Mouse (Mus musculus): ENCODE results near the gene Aprt. TPM values are rescaled to one million over a fixed set of nuclear protein-coding genes. Genes with fewer than 3 reads are reported as not detected.

Aprt gene
- total RNA-seq, 2 experiments from 2014 or later, result 91.6 to 94.0 TPM

DNA sequence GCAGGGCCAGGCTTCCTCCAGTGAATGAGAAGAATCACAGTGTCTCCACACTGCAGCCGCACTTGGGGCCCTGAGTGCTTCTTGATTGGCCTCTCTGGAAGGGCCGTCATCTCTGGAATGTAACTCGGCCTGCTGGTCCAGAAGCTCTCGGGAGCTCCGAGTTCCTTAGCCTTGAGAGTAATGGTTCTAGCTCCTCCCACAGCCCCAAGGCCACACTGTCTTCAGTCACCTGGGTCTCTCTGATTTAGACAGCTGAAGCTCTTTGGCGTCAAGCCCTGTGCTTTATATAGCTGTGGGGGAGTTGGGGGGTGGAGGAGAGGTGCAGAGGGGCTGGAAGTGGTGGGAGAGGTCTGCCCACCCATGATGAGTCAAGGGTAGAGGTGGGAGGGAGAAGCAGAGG is 39.7 kb downstream of the Aprt start:
- DNase-seq (ENCODE audit: low spot score in 2 of 2), result no peak

DNA sequence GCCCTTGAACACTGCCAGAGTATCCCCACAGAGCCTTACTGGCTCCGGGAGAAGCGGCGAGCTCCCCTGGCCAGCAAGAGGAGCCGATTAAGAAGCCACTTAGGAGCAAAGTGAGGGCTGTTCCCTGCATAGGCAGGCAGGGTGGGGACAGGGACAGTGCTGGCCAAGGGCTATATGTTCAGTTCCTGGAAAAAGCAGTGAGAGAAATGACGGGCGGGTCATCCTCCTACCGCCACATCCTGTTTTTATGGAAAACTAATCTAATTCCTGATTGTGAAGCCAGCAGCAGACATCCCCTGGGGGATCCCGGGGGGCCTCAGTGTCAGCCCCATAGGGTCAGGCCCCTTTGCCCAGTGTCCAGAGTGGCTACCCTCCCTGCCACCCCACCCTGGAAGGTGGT is 45.4 kb downstream of the Aprt start:
- no peak for DNase-seq (ENCODE audit: low spot score in 2 of 2)

DNA sequence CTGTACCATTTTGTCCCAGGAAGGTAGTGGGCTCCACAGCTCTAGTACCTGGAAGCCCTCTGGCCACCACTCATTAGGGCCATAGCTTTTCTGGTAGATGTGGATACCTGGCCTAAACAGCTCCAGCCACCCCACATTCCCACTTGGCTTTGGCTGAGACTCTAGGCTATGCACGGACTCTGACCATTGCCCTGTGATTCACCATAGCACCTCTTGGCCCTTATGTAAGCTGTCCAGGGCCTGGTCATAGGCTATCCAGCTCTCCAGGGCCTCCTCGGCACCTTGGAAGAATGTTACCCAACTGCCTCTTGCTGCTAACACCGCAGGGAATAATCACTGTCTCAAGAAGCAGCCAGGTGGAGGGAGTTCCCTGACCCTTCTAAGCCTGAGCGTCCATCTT is 47.5 kb downstream of the Aprt start:
- DNase-seq (ENCODE audit: low spot score in 2 of 2), result no peak

DNA sequence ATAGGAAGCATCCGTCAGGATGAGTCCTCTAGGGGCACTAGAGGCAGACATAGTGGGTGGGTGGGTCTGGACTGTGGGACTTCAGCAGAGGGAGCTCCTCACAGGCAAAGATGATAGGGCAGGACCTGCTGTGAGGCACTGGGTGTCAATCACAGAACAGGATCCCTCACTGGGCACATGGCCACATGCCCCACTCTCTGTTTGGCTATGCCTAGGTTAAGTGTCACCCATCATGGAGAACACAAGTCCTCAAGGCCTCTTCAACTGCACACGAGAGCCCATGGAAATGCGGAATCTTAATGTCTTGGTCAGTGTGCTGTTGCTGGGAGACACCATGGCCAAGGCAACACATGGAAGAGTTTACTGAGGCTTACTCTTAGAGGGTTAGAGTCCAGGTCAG is 48.8 kb downstream of the Aprt start:
- DNase-seq (ENCODE audit: low spot score in 2 of 2), result no peak

DNA sequence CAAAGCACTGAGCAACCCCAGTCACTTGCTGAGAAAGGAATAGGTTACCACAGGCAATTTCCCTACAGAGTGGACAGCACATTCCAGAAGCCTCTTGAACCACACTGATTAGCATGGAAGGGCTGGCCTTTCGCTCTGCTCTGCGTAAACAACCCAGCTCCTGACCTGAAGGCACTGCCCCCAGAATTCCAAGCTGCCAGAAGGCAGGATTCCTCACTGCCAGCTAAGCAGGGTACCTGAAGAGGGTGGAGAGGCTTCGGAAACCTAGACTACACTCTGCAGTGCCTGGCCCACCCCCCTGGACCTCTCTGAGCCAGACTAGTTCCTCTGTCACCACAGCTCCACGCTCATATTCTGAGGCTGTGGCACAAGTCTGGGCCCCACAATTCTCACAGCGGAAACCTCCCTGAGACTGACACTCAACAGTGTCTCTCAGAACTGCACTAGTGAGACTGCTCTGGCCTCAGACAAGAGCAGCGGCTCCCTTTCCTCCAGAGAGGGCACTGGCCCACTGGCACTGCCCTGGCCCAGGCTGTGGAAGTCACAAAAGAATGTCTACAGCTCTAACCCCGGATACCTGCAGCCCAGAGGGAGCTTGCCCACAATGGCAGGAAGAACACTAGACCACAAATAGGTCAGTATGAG is 50.1 kb downstream of the Aprt start:
- no peak for DNase-seq (ENCODE audit: low spot score in 2 of 2)

DNA sequence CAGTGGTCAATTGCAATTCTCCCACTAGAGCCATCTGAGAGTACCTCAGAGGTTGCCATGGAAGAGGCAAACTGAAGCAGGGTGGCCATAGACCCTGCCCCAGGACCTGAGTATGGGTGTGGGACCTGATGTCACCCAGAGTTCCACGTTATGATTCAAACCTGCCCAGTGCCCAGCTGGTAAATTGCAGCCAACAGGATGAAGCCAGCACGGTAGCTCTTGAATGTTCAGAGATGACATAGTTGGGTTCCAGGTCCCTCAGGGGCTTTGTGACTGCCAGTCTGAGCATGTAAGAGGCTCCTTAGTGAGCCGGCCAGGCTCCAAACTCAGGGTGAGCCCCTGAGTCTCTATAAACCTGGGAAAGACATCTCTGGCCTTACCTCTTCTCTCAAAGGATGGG is 50.6 kb downstream of the Aprt start:
- no peak for DNase-seq (ENCODE audit: low spot score in 2 of 2)

DNA sequence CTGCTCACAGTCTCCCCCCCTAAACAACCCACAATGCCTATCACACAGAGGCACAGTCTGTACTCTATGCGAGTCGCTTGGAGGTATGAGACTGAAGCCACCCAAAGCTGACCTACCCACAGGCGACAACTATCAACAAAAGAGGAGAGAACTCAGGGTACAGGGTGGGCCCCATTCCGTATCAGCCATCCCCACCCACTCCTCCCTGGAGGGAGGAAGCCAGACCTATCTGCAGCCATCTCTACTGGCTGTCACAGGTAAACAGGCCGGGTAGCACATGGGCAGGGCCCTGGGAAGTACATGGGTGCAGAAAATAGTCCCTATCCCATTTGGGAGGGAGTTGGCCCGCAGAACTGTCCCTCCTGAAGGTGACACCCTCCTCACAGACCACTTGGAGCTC is 51.7 kb downstream of the Aprt start:
- DNase-seq (ENCODE audit: low spot score in 2 of 2), result no peak

Small RNA genes lying within 50 kb of the gene (microRNA-seq; reads per million reads assigned to microRNA genes)
- 0 reads per million in 2 experiments for gene Mir6396

Other genes with a start within 250 kb of the Aprt start
- 1 to 10 TPM in 1 of 2 experiments, under 1 TPM in 1; 0.83 to 1.3 TPM for gene Trhr2, start 216.2 kb downstream of the Aprt start, total RNA-seq (2021)
- gene Zc3h18, start 200.3 kb downstream of the Aprt start, total RNA-seq (2021), result 10 to 100 TPM; 37.4 TPM
- not detected for gene Il17c, start 154.9 kb downstream of the Aprt start, total RNA-seq (2021)
- 10 to 100 TPM; 11.6 to 12.8 TPM for gene Cyba, start 144.0 kb downstream of the Aprt start, total RNA-seq (2021)
- gene Mvd, start 133.5 kb downstream of the Aprt start, total RNA-seq (2021), result 10 to 100 TPM; 50.9 to 56.4 TPM
- gene Snai3, start 116.2 kb downstream of the Aprt start, total RNA-seq (2021), result not detected
- 10 to 100 TPM; 19.7 to 23.5 TPM for gene Rnf166, start 100.8 kb downstream of the Aprt start, total RNA-seq (2021)
- 10 to 100 TPM; 35.1 to 36.0 TPM for gene Ctu2, start 100.8 kb downstream of the Aprt start, total RNA-seq (2021)
- 1 to 10 TPM; 8.2 to 8.9 TPM for gene Piezo1, start 25.6 kb downstream of the Aprt start, total RNA-seq (2021)
- 1 to 10 TPM; 3.0 to 5.0 TPM for gene Cdt1, start 8.9 kb downstream of the Aprt start, total RNA-seq (2021)
- gene Galns, start 34.6 kb upstream of the Aprt start, total RNA-seq (2021), result 10 to 100 TPM; 10.6 to 10.7 TPM
- 10 to 100 TPM; 75.6 to 79.9 TPM for gene Trappc2l, start 34.7 kb upstream of the Aprt start, total RNA-seq (2021)
- not detected for gene Pabpn1l, start 45.8 kb upstream of the Aprt start, total RNA-seq (2021)
- 10 to 100 TPM; 23.4 to 25.7 TPM for gene Cbfa2t3, start 122.2 kb upstream of the Aprt start, total RNA-seq (2021)
- 10 to 100 TPM; 15.7 to 16.3 TPM for gene Acsf3, start 198.6 kb upstream of the Aprt start, total RNA-seq (2021)

All from layer of hippocampus, postnatal 10 days (tissue).